Mouse (Mus musculus) inflammation-experienced regulatory T-cells, adult 16 weeks (primary cell): ENCODE results near the gene Gm10320. TPM values are rescaled to one million over a fixed set of nuclear protein-coding genes. Genes with fewer than 3 reads are reported as not detected.

ENCODE experiments used
- polyA plus RNA-seq: library from polyadenylated mRNA; unstranded; fragments of 100-300 nt; shearing (Covaris generic); gene quantifications from one replicate; pipeline ENCODE4 v1.2.1, GENCODE M21; 2017

Gm10320 gene
- polyA plus RNA-seq, result not detected

DNA sequence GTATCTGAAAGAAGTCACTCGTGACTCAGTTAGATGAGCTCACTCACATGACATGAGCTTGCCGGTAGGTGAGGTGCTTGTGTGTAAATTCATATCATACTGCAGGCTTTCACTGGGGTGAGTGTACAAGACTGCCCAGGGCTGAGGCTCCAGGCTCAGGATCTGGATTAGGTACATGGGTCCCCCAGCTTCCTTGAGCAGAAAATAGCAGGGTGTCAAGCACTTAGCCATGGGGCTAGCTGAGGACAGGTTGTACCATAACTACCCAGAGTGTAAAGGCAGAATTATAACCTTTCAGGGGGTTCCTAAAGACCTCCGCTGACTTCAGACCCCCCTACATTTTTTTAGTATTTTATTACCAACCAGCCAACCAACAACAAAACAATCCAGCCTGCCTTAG lies at the start of gene Gm10320:
Gene Gm10320, minus strand, starts transcription at position 93 of the 400 bp plus-strand sequence.

Other genes starting within 250 kb of the Gm10320 start
- 56.5 TPM for gene Utp15, start 229.0 kb downstream of the Gm10320 start, polyA plus RNA-seq
- gene Ankra2, start 228.9 kb downstream of the Gm10320 start, polyA plus RNA-seq, result 42.4 TPM
- gene Gm21976, start 212.1 kb downstream of the Gm10320 start, polyA plus RNA-seq, result not detected
- 583 TPM for gene Btf3, start 175.0 kb downstream of the Gm10320 start, polyA plus RNA-seq
- gene Foxd1, start 137.8 kb downstream of the Gm10320 start, polyA plus RNA-seq, result not detected
- not detected for gene Tmem174, start 145.4 kb upstream of the Gm10320 start, polyA plus RNA-seq
- not detected for gene Tmem171, start 202.8 kb upstream of the Gm10320 start, polyA plus RNA-seq